Mouse (Mus musculus): ENCODE results near the gene Phgr1. TPM values are rescaled to one million over a fixed set of nuclear protein-coding genes. Genes with fewer than 3 reads are reported as not detected.

The Phgr1 gene
- polyA plus RNA-seq, 1 experiment from 2014 or later, result not detected

DNA sequence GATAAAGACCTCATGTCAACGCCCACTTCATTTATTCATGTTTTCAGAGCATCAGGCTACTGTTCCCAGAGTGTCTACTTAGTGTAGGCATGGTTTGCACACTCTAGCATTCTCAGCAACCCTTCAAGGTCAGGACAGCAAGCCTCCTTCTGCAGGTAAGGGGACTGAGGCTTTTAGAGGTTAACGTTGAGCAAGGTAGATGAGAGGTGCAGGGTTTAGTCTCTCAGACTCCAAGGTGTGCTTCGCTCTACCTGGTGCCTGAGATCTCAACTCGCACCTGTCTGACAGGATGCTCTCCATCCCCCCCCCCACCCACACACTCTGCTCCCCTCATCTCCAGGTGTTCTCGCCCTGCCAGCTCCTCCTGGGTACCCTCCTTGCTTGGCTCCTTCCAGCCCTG is 18.4 kb upstream of the Phgr1 start:
- WGBS, result 94% methylated on average over 5 of the region's 5 CpGs
- ATAC-seq (replicated peaks), result no peak
- H3K27me3 ChIP-seq, result no peaks in the 10 kb centered on the region
- no peak overlapping the region for H3K4me3 ChIP-seq
- H3K9me3 ChIP-seq, result no peaks in the 10 kb centered on the region
- no peak overlapping the region for H3K27ac ChIP-seq (replicated peaks)
- no peak overlapping the region for H3K9ac ChIP-seq (replicated peaks)
- H3K36me3 ChIP-seq, result no peaks in the 10 kb centered on the region
- H3K4me2 ChIP-seq (replicated peaks), result no peak overlapping the region
- H3K4me1 ChIP-seq, result peaks cover 17% of the 10 kb centered on the region

- ATAC-seq (replicated peaks), result no peak
- 90% methylated on average over 6 of the region's 6 CpGs for WGBS
- no peak overlapping the region for H3K27ac ChIP-seq (replicated peaks)
- no peaks in the 10 kb centered on the region for H3K27me3 ChIP-seq
- no peaks in the 10 kb centered on the region for H3K9me3 ChIP-seq
- no peak overlapping the region for H3K4me3 ChIP-seq
- H3K4me2 ChIP-seq (replicated peaks), result no peak overlapping the region
- H3K36me3 ChIP-seq, result no peaks in the 10 kb centered on the region
- peaks cover 14% of the 10 kb centered on the region for H3K4me1 ChIP-seq
- no peak overlapping the region for H3K9ac ChIP-seq (replicated peaks)
Observed at GRCm38 (mm10) chr2:118755407-118755806, 17.2 kb upstream of the Phgr1 start.

DNA sequence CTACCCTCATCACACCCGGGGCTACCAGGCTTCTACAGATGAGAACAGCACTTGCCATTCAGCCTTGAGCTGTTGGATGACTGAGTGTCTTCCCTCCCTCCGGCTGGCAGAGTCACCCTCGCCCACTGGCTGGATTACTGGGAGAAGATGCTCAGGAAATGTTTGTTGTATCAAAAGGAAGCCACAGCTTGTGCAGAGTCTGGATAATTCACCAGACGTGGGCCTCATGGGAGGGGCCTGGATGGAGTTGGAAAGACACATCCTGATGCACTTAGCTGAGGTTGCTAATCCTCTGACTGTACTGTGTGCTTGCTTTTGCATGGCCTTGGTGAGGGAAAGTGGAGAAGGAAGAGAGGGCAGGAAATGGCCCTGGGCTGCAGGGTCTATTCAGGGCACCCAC is 16.5 kb upstream of the Phgr1 start:
- H3K9ac ChIP-seq (replicated peaks), result no peak overlapping the region
- H3K36me3 ChIP-seq, result no peaks in the 10 kb centered on the region
- H3K27ac ChIP-seq (replicated peaks), result no peak overlapping the region
- no peaks in the 10 kb centered on the region for H3K27me3 ChIP-seq
- H3K4me1 ChIP-seq, result peaks cover 19% of the 10 kb centered on the region
- no peak for ATAC-seq (replicated peaks)
- H3K9me3 ChIP-seq, result no peaks in the 10 kb centered on the region
- WGBS, result 83% methylated on average over 4 of the region's 4 CpGs
- H3K4me2 ChIP-seq (replicated peaks), result no peak overlapping the region
- H3K4me3 ChIP-seq, result no peak overlapping the region

GRCm38 (mm10) chr2:118759828-118760227 is 12.7 kb upstream of the Phgr1 start:
- no peaks in the 10 kb centered on the region for H3K27me3 ChIP-seq
- WGBS, result 19% methylated on average over 8 of the region's 8 CpGs
- H3K4me2 ChIP-seq (replicated peaks), result no peak overlapping the region
- no peak for ATAC-seq (replicated peaks)
- no peak overlapping the region for H3K27ac ChIP-seq (replicated peaks)
- peaks cover 49% of the 10 kb centered on the region for H3K4me1 ChIP-seq
- no peaks in the 10 kb centered on the region for H3K36me3 ChIP-seq
- no peak overlapping the region for H3K4me3 ChIP-seq
- no peak overlapping the region for H3K9ac ChIP-seq (replicated peaks)
- H3K9me3 ChIP-seq, result no peaks in the 10 kb centered on the region

- Histone ChIP-seq H3K4me3 (no peak overlapping the region), H3K27ac (replicated peaks) (peak overlapping the region; percentile 96), H3K27me3 (no peaks in the 10 kb centered on the region), H3K9me3 (no peaks in the 10 kb centered on the region), H3K36me3 (no peaks in the 10 kb centered on the region), H3K9ac (replicated peaks) (no peak overlapping the region), H3K4me2 (replicated peaks) (no peak overlapping the region), H3K4me1 (peaks cover 49% of the 10 kb centered on the region)
- WGBS, result 86% methylated on average over 11 of the region's 11 CpGs
- ATAC-seq (replicated peaks), result no peak
Observed at GRCm38 (mm10) chr2:118760311-118761025, 12.1 kb upstream of the Phgr1 start.

DNA sequence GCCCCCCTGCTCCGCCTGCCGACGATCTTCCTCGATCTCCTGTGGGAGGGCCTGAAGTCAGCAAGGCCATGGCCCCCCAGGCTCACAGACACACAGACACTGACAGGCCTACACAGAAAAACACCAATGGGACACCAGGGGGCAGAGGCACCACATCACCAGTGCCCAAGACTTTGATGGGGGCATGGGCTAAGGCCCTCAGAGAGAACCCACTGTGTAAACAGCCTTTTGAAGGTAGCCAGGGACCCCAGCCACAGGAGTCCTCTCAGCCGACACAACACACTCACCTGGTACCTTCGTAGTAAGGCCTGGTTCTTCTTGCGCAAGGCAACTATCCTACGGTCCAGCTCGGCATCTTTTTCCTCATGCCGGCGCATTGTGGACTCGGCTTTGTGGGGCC is 11.2 kb upstream of the Phgr1 start:
- H3K9ac ChIP-seq (replicated peaks), result peak overlapping the region; percentile 40
- no peaks in the 10 kb centered on the region for H3K36me3 ChIP-seq
- peak overlapping the region; percentile 96 for H3K27ac ChIP-seq (replicated peaks)
- 83% methylated on average over 12 of the region's 12 CpGs for WGBS
- H3K4me1 ChIP-seq, result peaks cover 49% of the 10 kb centered on the region
- no peaks in the 10 kb centered on the region for H3K27me3 ChIP-seq
- peak overlapping the region; percentile 17; the same call in 1 of the 2 replicates for H3K4me3 ChIP-seq
- peak overlapping the region; percentile 36; the same call in 1 of the 2 replicates for H3K4me2 ChIP-seq (replicated peaks)
- no peaks in the 10 kb centered on the region for H3K9me3 ChIP-seq
- ATAC-seq (replicated peaks), result no peak

GRCm38 (mm10) chr2:118761906-118762783 is 10.4 kb upstream of the Phgr1 start, which contains the start of gene Ccdc9b:
Ccdc9b (minus strand) TSS chr2:118762661.
- peaks cover 49% of the 10 kb centered on the region for H3K4me1 ChIP-seq
- H3K9ac ChIP-seq (replicated peaks), result peak within 1 kb of the TSS; percentile 40
- H3K9me3 ChIP-seq, result no peaks in the 10 kb centered on the region
- peak within 1 kb of the TSS; percentile 17 for H3K4me3 ChIP-seq
- peak within 1 kb of the TSS; percentile 36 for H3K4me2 ChIP-seq (replicated peaks)
- no peaks in the 10 kb centered on the region for H3K36me3 ChIP-seq
- peak within 1 kb of the TSS; percentile 96 for H3K27ac ChIP-seq (replicated peaks)
- WGBS, result 2% methylated on average over 29 of the region's 29 CpGs
- ATAC-seq (replicated peaks), result peak; percentile 86
- no peaks in the 10 kb centered on the region for H3K27me3 ChIP-seq

DNA sequence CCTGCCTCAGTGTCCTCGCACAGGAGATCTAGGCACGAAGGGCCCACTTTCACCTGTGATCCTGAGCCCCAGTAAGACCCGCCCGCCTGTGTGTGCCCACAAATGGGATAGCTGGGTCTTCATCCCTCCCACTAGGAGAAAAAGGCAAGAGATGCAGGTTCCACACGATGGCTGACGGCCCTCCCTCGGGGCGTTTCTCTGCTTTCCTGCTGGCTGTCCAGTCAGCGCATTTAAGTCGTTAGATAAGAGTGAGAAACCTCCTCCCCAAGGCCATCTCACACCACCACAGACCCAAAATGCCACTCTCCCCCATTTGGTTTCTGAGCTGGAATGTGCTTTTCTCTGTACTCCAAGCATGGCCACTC is 9.8 kb upstream of the Phgr1 start:
- no peaks in the 10 kb centered on the region for H3K9me3 ChIP-seq
- 7% methylated on average over 10 of the region's 10 CpGs for WGBS
- H3K4me1 ChIP-seq, result peaks cover 49% of the 10 kb centered on the region

DNA sequence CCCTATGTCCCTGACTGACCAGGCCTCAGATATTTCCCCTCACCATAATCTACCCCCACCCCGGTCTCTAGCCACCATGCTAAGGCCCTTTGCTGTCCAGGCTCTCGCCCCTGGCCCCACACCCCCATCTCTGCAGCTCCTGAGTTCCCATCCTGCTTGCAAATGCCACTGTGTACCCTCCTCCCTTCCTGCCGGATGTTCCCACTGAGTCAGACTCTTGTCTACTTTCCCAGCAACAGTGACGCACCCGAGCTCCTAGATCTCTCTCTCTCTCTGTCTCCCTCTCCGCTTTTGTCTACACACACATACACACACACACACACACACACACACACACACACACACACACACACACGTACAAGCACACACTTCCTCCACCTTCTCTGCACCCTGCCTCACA is 9.1 kb upstream of the Phgr1 start:
- Histone ChIP-seq H3K9me3 (no peaks in the 10 kb centered on the region), H3K4me1 (peaks cover 49% of the 10 kb centered on the region), H3K4me2 (replicated peaks) (no peak overlapping the region), H3K4me3 (no peak overlapping the region), H3K27ac (replicated peaks) (peak overlapping the region; percentile 96), H3K27me3 (no peaks in the 10 kb centered on the region), H3K36me3 (no peaks in the 10 kb centered on the region), H3K9ac (replicated peaks) (no peak overlapping the region)
- ATAC-seq (replicated peaks), result no peak
- WGBS, result 66% methylated on average over 7 of the region's 7 CpGs

More for the DNA sequence above, 9.8 kb upstream of the Phgr1 start:
- ATAC-seq (replicated peaks), result no peak
- peak overlapping the region; percentile 17; the same call in 1 of the 2 replicates for H3K4me3 ChIP-seq
- H3K36me3 ChIP-seq, result no peaks in the 10 kb centered on the region
- peak overlapping the region; percentile 96 for H3K27ac ChIP-seq (replicated peaks)
- peak overlapping the region; percentile 36 for H3K4me2 ChIP-seq (replicated peaks)
- peak overlapping the region; percentile 40 for H3K9ac ChIP-seq (replicated peaks)
- no peaks in the 10 kb centered on the region for H3K27me3 ChIP-seq

DNA sequence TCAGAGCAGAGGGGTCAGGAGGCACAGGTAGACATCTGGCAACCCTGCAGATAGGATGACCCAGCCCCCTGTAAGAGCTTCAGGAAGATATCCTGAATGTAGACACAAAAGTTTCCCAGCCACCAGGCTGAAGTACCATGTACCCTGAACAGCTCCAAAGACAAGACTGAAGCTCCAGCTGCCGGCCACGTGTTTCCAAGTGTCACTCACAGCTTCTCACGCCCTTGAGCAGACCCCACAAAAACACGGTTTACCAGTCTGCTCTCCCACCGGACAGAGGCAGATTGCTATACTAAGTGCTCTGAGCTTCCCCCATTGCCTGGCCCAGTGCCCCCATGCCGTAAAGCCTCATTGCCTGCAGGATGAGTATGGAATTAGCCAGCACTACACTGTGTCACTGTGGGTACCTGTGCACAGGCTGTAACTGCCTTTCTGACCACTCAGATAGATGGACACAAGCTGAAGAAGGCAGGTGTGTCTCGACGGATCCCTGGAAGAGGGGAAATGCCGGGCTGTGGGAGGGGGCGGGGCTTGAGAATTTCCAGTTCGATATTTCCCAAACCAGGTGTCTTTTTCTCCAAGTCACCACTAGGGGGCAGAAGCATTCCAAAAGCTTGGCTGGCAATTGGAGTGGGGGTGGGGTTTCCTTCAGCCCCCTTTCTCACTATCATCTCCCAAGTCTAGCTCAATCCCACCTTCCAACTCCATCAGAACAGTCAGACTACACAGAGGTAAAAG is 8.3 kb upstream of the Phgr1 start:
- Histone ChIP-seq H3K4me1 (peaks cover 49% of the 10 kb centered on the region), H3K4me2 (replicated peaks) (no peak overlapping the region), H3K9me3 (no peaks in the 10 kb centered on the region), H3K27ac (replicated peaks) (peak overlapping the region; percentile 96), H3K36me3 (no peaks in the 10 kb centered on the region), H3K9ac (replicated peaks) (no peak overlapping the region), H3K4me3 (no peak overlapping the region), H3K27me3 (no peaks in the 10 kb centered on the region)
- no peak for ATAC-seq (replicated peaks)
- 23% methylated on average over 11 of the region's 11 CpGs for WGBS

GRCm38 (mm10) chr2:118764875-118765274 is 7.7 kb upstream of the Phgr1 start:
- H3K4me2 ChIP-seq (replicated peaks), result no peak overlapping the region
- H3K27ac ChIP-seq (replicated peaks), result no peak overlapping the region
- no peak overlapping the region for H3K9ac ChIP-seq (replicated peaks)
- no peak overlapping the region for H3K4me3 ChIP-seq
- ATAC-seq (replicated peaks), result no peak
- H3K4me1 ChIP-seq, result peaks cover 44% of the 10 kb centered on the region
- H3K27me3 ChIP-seq, result no peaks in the 10 kb centered on the region
- H3K9me3 ChIP-seq, result no peaks in the 10 kb centered on the region
- H3K36me3 ChIP-seq, result no peaks in the 10 kb centered on the region
- WGBS, result 91% methylated on average over 5 of the region's 5 CpGs
